Mouse (Mus musculus) heart, adult 11 months (tissue): ENCODE measurements around the gene Lefty2.
"Not testable (repeated sequence)": the region's sequence is repeated elsewhere in the genome, so short reads cannot be mapped to it uniquely, and the experiment has no call there.

Experiments
- DNase-seq: peaks from one replicate; pipeline ENCODE4 v3.0.0; 2022

The Lefty2 gene

DNA sequence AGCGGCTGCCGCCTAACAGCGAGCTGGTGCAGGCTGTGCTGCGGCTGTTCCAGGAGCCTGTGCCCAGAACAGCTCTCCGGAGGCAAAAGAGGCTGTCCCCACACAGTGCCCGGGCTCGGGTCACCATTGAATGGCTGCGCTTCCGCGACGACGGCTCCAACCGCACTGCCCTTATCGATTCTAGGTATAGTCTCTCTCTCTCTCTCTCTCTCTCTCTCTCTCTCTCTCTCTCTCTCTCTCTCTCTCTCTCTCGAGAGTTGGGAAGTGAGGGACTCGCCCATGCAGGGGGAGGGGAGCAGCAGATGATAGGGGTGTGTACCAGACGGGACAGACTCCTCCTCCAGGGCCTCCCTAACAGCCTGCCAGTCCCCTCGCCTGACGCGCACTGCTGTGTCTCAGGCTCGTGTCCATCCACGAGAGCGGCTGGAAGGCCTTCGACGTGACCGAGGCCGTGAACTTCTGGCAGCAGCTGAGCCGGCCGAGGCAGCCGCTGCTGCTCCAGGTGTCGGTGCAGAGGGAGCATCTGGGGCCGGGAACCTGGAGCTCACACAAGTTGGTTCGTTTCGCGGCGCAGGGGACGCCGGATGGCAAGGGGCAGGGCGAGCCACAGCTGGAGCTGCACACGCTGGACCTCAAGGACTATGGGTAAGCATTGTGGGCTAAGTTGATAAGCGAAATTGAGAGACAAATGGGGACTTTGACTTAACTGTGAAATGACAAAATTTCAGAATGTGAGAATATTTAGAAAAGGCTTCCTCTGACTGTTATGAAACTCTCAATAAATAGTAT, 43.9 kb downstream of the Lefty2 start:
- DNase-seq: peak; percentile 98

- DNase-seq: peak; percentile 90
Measured at GRCm38 (mm10) chr1:180937631-180938030, 44.7 kb downstream of the Lefty2 start.

GRCm38 (mm10) chr1:180938781-180939180, 45.9 kb downstream of the Lefty2 start:
- DNase-seq: not testable (repeated sequence)

DNA sequence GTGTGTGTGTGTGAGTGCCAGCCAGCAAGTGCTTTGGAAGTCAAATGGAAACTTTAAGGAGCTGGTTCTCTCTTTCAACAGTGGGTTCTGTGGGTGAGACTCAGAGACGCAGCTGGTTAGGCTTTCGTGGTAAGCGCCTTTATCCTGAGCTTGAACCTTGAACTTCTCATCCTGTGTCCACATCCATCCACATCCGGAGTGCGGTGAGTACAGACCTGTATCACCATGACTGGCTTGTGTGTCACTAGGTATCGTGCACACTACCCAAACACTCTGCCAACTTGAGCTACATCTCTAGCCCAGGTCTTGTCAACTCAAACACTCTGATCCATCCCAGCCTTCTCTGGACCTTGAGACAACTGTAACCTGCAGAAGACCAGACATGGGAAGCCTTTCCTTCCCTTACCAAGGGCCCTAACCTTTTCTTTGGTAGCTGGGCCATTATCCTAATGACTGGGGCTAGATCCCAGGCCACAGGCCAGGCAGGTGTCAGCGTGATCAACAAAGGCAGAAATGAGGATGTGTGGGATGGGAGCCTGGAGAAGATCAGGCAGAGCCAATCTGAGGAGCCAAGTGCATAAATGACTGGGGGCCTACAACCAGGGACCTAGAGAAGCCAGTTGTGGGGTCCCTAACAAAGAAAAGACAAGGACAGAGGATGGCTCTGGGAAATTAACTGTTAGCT, 48.0 kb downstream of the Lefty2 start:
- DNase-seq: peak; percentile 92

DNA sequence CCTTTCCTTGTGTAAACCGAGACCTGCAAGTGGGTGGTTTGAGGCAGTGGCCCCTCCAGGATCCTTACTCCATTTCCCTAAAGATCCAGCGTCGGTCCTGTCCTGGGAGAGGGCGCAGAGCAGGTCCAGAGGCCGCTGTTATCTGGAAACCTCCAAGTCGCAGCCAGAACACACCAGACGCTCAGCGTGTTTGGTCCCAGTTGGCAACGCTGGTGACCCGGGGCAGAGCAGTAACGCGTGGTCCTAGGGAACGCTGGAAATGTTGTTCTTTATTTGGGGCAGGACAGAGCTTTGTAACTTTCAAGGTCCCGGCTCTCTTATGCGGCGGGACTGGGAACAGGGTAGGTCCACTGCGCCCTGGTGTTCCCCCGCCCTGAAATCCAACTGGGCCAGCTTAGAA, 48.8 kb downstream of the Lefty2 start:
- DNase-seq: no peak

DNA sequence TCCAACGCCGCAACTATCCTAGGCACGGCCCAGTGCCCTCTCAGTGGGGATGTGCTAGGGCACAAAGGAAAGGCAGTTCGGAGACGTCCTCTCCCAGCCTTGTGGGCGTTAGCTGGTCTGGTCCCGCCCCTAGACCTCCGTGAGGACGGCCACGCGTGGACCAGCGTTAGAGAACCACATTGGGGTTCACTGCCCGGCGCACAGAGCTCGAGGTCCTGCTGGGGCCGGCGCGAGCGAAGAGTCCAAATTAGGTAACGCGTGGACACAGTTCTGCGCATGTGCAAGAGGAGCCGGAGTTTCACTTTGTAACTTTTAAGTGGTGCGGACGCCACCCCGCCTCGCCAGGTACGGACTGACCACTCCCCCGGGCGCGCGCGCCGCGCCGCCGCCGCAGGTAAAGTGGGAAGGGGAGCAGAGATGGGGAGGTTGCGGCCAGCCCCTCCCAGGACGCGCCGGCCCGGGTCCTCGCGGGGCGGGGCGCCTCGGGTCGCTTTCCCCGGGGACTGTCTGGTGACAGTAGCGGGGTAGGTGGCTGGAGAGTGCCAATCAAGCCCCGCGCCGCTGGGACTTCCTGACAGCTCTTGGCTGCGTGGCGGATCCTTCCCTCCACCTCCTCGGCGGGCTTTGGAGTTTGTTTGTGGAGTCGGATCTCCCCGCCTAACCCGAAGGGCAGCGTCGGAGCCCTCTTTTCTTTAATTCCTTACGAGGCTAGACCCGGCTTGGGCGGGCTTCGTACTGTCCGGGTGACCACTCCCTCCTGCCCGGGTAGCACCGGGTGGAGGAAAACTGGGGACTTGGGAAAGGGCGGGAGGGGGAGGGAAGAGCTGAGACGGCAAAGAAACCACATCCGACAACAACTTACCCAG, 49.5 kb downstream of the Lefty2 start, which contains the start of gene Tmem63a:
Gene Tmem63a (plus strand): TSS at position 179 of the 866 bp plus-strand sequence.
- DNase-seq: peak; percentile 99

- DNase-seq: peak; percentile 95
Measured at GRCm38 (mm10) chr1:180943032-180943644, 50.2 kb downstream of the Lefty2 start.

- DNase-seq: peak; percentile 87
Measured at GRCm38 (mm10) chr1:180943896-180944295, 51.0 kb downstream of the Lefty2 start.

GRCm38 (mm10) chr1:180944553-180944952, 51.6 kb downstream of the Lefty2 start:
- peak; percentile 94 for DNase-seq

DNA sequence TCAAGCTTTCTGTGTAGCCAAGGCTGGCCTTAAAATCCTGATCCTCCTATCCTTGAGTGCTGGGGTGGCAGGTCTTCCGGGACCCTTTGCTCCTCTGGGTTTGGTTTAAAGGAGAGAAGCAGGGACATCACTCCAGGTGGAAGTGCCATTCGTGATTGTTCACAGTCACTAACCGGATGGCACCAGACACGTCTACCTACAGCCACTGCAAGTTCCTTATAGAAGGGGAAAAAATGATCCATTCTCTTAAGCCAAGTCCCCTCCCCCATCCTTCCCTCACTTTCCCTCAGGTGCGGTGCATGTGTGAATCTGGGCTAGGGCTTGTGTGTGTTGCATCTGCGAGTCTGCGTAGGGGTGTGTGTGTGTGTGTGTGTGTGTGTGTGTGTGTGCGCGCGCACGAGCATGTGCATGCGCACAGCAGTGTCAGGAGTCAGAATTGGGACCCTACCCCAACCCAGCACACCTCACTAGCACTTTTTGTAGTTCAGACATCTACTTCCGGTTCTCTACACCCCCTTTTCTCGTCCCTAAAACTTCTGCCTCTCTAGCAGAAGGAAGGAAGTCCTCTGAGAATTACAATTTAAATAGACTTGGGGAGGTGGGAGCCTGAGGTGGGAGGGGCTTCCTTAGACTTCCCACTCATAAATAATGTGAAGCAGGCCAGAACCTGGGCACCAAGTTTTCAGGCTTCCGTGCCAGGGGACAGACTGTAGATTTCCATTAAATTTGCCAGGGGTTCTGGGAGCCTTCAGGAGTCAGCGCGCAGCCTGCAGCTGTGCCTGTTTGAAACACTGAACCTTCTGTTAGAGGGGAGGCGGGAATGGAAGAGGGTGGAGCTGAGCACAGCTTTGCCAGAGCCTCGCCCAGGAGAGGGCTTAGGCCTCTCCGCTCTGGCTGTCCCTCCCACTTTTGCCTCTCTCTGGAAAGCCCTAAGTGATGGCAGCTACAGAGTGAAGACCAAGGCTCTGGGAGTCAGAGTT, 52.4 kb downstream of the Lefty2 start:
- peak; percentile 98 for DNase-seq

- DNase-seq: peak; percentile 91
Measured at GRCm38 (mm10) chr1:180946448-180946847, 53.5 kb downstream of the Lefty2 start.
